Mouse (Mus musculus) hindbrain, embryonic 12.5 days (tissue): Measurements from ENCODE around the gene Bahd1. TPM values are rescaled to one million over a fixed set of nuclear protein-coding genes. Genes with fewer than 3 reads are reported as not detected.

ENCODE experiments used
- ATAC-seq: fragments of 200-750 bp; cut with Nextera tagmentation; 2 replicates; pipeline ENCODE4 v1.8.0; 2017; ENCODE audit warnings: moderate TSS enrichment; ENCODE audit not compliant: low FRiP score
- H3K27ac ChIP-seq: fragments of 300-500 bp; sonication (generic); 2 replicates; pipeline ENCODE4 v1.5.1; 2016; ENCODE audit warnings: mild to moderate bottlenecking
- H3K27me3 ChIP-seq: fragments of 300-500 bp; sonication (generic); 2 replicates; pipeline ENCODE4 v1.6.1; 2016; ENCODE audit warnings: mild to moderate bottlenecking
- H3K36me3 ChIP-seq: fragments of 300-500 bp; sonication (generic); 2 replicates; pipeline ENCODE4 v1.6.1; 2016; ENCODE audit warnings: mild to moderate bottlenecking
- H3K4me1 ChIP-seq: fragments of 300-500 bp; sonication (generic); 2 replicates; pipeline ENCODE4 v1.6.1; 2016
- H3K4me2 ChIP-seq: fragments of 300-500 bp; sonication (generic); replicated peaks from 2 replicates; pipeline ENCODE4 v1.6.1; 2016; ENCODE audit warnings: mild to moderate bottlenecking
- H3K4me3 ChIP-seq: fragments of 300-500 bp; sonication (generic); 2 replicates; pipeline ENCODE4 v1.5.1; 2016; ENCODE audit warnings: mild to moderate bottlenecking
- H3K9ac ChIP-seq: fragments of 300-500 bp; sonication (generic); 2 replicates; pipeline ENCODE4 v1.6.1; 2016; ENCODE audit warnings: mild to moderate bottlenecking, moderate library complexity
- H3K9me3 ChIP-seq: fragments of 300-500 bp; sonication (generic); replicated peaks from 2 replicates; pipeline ENCODE4 v1.6.1; 2016; ENCODE audit warnings: mild to moderate bottlenecking
- WGBS: fragments of 180-500 bp; shearing (Covaris S2); methylation state at CpG from one replicate; pipeline ENCODE4 v1.1.7; 2016; 5-methylcytosine and 5-hydroxymethylcytosine counted together
- polyA plus RNA-seq: library from polyadenylated mRNA; unstranded; fragments of >200 nt; fragmentation: Nextera tagmentation; extraction: Ambion mirVana; gene quantifications from 2 replicates; pipeline ENCODE4 v1.2.1, GENCODE M21; 2016

The Bahd1 gene
- polyA plus RNA-seq, 1 experiment from 2014 or later: 6.8 TPM

- Histone ChIP-seq H3K9me3 (no peaks in the 10 kb centered on the region), H3K9ac (no peak overlapping the region), H3K36me3 (peaks cover 38% of the 10 kb centered on the region), H3K27ac (no peak overlapping the region), H3K4me1 (peaks cover 27% of the 10 kb centered on the region), H3K27me3 (no peaks in the 10 kb centered on the region), H3K4me2 (no peak overlapping the region), H3K4me3 (no peak overlapping the region)
- 90% methylated on average over 17 of the region's 17 CpGs for WGBS
- no peak for ATAC-seq
These were observed 16.3 kb downstream of the Bahd1 start for GRCm38 (mm10) chr2:118916436-118916835.

- Histone ChIP-seq H3K36me3 (peaks cover 57% of the 10 kb centered on the region), H3K9ac (no peak overlapping the region), H3K4me2 (no peak overlapping the region), H3K27me3 (no peaks in the 10 kb centered on the region), H3K9me3 (no peaks in the 10 kb centered on the region), H3K27ac (no peak overlapping the region), H3K4me3 (no peak overlapping the region), H3K4me1 (peaks cover 14% of the 10 kb centered on the region)
- 53% methylated on average over 1 of the region's 1 CpGs for WGBS
- no peak for ATAC-seq
These were observed 18.4 kb downstream of the Bahd1 start for GRCm38 (mm10) chr2:118918543-118918942.

- H3K9ac ChIP-seq: no peak overlapping the region
- 79% methylated on average over 3 of the region's 3 CpGs for WGBS
- H3K36me3 ChIP-seq: peaks cover 60% of the 10 kb centered on the region
- no peaks in the 10 kb centered on the region for H3K27me3 ChIP-seq
- H3K4me1 ChIP-seq: peaks cover 1% of the 10 kb centered on the region; the same call in 1 of the 2 replicates
- H3K9me3 ChIP-seq: no peaks in the 10 kb centered on the region
- H3K4me3 ChIP-seq: no peak overlapping the region
- no peak overlapping the region for H3K4me2 ChIP-seq
- no peak overlapping the region for H3K27ac ChIP-seq
- ATAC-seq: no peak
These were observed 20.3 kb downstream of the Bahd1 start for GRCm38 (mm10) chr2:118920428-118920827.

- peak overlapping the region; percentile 86 for H3K4me2 ChIP-seq
- no peak overlapping the region for H3K27ac ChIP-seq
- no peaks in the 10 kb centered on the region for H3K9me3 ChIP-seq
- H3K4me3 ChIP-seq: peak overlapping the region; percentile 60
- H3K4me1 ChIP-seq: peaks cover 38% of the 10 kb centered on the region
- ATAC-seq: peak; percentile 49
- no peaks in the 10 kb centered on the region for H3K27me3 ChIP-seq
- H3K36me3 ChIP-seq: peaks cover 27% of the 10 kb centered on the region
- under 1% methylated on average over 6 of the region's 6 CpGs for WGBS
- H3K9ac ChIP-seq: peak overlapping the region; percentile 81
These were observed 25.8 kb downstream of the Bahd1 start for GRCm38 (mm10) chr2:118925952-118926351.

- peaks cover 38% of the 10 kb centered on the region for H3K4me1 ChIP-seq
- H3K36me3 ChIP-seq: peaks cover 22% of the 10 kb centered on the region
- no peaks in the 10 kb centered on the region for H3K9me3 ChIP-seq
- H3K4me2 ChIP-seq: peak within 1 kb of the TSS; percentile 86
- 1% methylated on average over 39 of the region's 47 CpGs for WGBS
- H3K27me3 ChIP-seq: no peaks in the 10 kb centered on the region
- H3K27ac ChIP-seq: no peak within 1 kb of the TSS
- H3K9ac ChIP-seq: peak within 1 kb of the TSS; percentile 81
- H3K4me3 ChIP-seq: peak within 1 kb of the TSS; percentile 60
- peak; percentile 83 for ATAC-seq
These were observed 26.3 kb downstream of the Bahd1 start, which contains the start of gene Chst14 for GRCm38 (mm10) chr2:118926361-118926997. Gene Chst14 (plus strand): TSS chr2:118926496.

GRCm38 (mm10) chr2:118926998-118927739 lies 27.0 kb downstream of the Bahd1 start:
- no peaks in the 10 kb centered on the region for H3K27me3 ChIP-seq
- H3K9me3 ChIP-seq: no peaks in the 10 kb centered on the region
- 37% methylated on average over 31 of the region's 31 CpGs for WGBS
- peaks cover 16% of the 10 kb centered on the region for H3K36me3 ChIP-seq
- H3K4me1 ChIP-seq: peaks cover 38% of the 10 kb centered on the region
- H3K4me2 ChIP-seq: peak overlapping the region; percentile 86
- H3K9ac ChIP-seq: peak overlapping the region; percentile 81
- no peak overlapping the region for H3K27ac ChIP-seq
- ATAC-seq: 0 out of 2 replicates have a peak, but pooled peaks have one; percentile 6
- H3K4me3 ChIP-seq: peak overlapping the region; percentile 60

- Histone ChIP-seq H3K27ac (no peak overlapping the region), H3K27me3 (no peaks in the 10 kb centered on the region), H3K9me3 (no peaks in the 10 kb centered on the region), H3K4me3 (no peak overlapping the region), H3K36me3 (no peaks in the 10 kb centered on the region), H3K9ac (no peak overlapping the region), H3K4me2 (no peak overlapping the region), H3K4me1 (no peaks in the 10 kb centered on the region)
- WGBS: 82% methylated on average over 7 of the region's 7 CpGs
- ATAC-seq: no peak
These were observed 41.2 kb downstream of the Bahd1 start for GRCm38 (mm10) chr2:118941341-118941740.

- 92% methylated on average over 6 of the region's 6 CpGs for WGBS
- Histone ChIP-seq H3K9me3 (no peaks in the 10 kb centered on the region), H3K27me3 (no peaks in the 10 kb centered on the region; the same call in 1 of the 2 replicates), H3K4me3 (no peak overlapping the region), H3K9ac (no peak overlapping the region), H3K4me2 (no peak overlapping the region), H3K4me1 (no peaks in the 10 kb centered on the region), H3K36me3 (no peaks in the 10 kb centered on the region), H3K27ac (no peak overlapping the region)
- no peak for ATAC-seq
These were observed 43.1 kb downstream of the Bahd1 start for GRCm38 (mm10) chr2:118943232-118943631.

GRCm38 (mm10) chr2:118948818-118949217 lies 48.6 kb downstream of the Bahd1 start:
- WGBS: 82% methylated on average over 4 of the region's 4 CpGs
- H3K27ac ChIP-seq: no peak overlapping the region
- H3K9ac ChIP-seq: no peak overlapping the region
- no peaks in the 10 kb centered on the region; the same call in 1 of the 2 replicates for H3K27me3 ChIP-seq
- no peak overlapping the region for H3K4me3 ChIP-seq
- H3K4me1 ChIP-seq: no peaks in the 10 kb centered on the region
- H3K36me3 ChIP-seq: no peaks in the 10 kb centered on the region
- H3K4me2 ChIP-seq: no peak overlapping the region
- no peaks in the 10 kb centered on the region for H3K9me3 ChIP-seq
- no peak for ATAC-seq

GRCm38 (mm10) chr2:118949699-118950098 lies 49.5 kb downstream of the Bahd1 start:
- Histone ChIP-seq H3K4me1 (no peaks in the 10 kb centered on the region), H3K27me3 (no peaks in the 10 kb centered on the region; the same call in 1 of the 2 replicates), H3K9me3 (no peaks in the 10 kb centered on the region), H3K4me3 (no peak overlapping the region), H3K36me3 (no peaks in the 10 kb centered on the region), H3K27ac (no peak overlapping the region), H3K9ac (no peak overlapping the region), H3K4me2 (no peak overlapping the region)
- ATAC-seq: no peak
- WGBS: 79% methylated on average over 3 of the region's 3 CpGs

- Histone ChIP-seq H3K4me3 (no peak overlapping the region), H3K9ac (no peak overlapping the region), H3K36me3 (no peaks in the 10 kb centered on the region), H3K4me2 (no peak overlapping the region), H3K27me3 (no peaks in the 10 kb centered on the region), H3K9me3 (no peaks in the 10 kb centered on the region), H3K27ac (no peak overlapping the region), H3K4me1 (no peaks in the 10 kb centered on the region)
- ATAC-seq: no peak
- WGBS: 84% methylated on average over 5 of the region's 5 CpGs
These were observed 56.3 kb downstream of the Bahd1 start for GRCm38 (mm10) chr2:118956497-118956896.

- no peak overlapping the region for H3K4me3 ChIP-seq
- no peak overlapping the region for H3K9ac ChIP-seq
- no peaks in the 10 kb centered on the region for H3K36me3 ChIP-seq
- ATAC-seq: no peak
- no peaks in the 10 kb centered on the region for H3K4me1 ChIP-seq
- no peaks in the 10 kb centered on the region for H3K9me3 ChIP-seq
- WGBS: 23% methylated on average over 2 of the region's 2 CpGs
- no peaks in the 10 kb centered on the region for H3K27me3 ChIP-seq
- H3K27ac ChIP-seq: no peak overlapping the region
- H3K4me2 ChIP-seq: no peak overlapping the region
These were observed 59.5 kb downstream of the Bahd1 start for GRCm38 (mm10) chr2:118959644-118960043.
